Mouse (Mus musculus): Measurements from ENCODE around the gene Zgpat. TPM values are rescaled to one million over a fixed set of nuclear protein-coding genes. Genes with fewer than 3 reads are reported as not detected.

Zgpat gene
- polyA plus RNA-seq (2016; fragmentation: Nextera tagmentation; extraction: Ambion mirVana), result 61.6 and 69.7 TPM in 2 replicates

- Histone ChIP-seq H3K9ac (peak within 1 kb of the TSS; percentile 86), H3K27ac (peak within 1 kb of the TSS; percentile 87), H3K4me2 (replicated peaks) (peak within 1 kb of the TSS; percentile 98), H3K9me3 (no peaks in the 10 kb centered on the region), H3K4me1 (peaks cover 26% of the 10 kb centered on the region), H3K27me3 (no peaks in the 10 kb centered on the region), H3K36me3 (peaks cover 45% of the 10 kb centered on the region), H3K4me3 (peak within 1 kb of the TSS; percentile 92)
- WGBS, result under 1% methylated on average over 71 of the region's 71 CpGs
- peak; percentile 88 for ATAC-seq (ENCODE audit: insufficient number of reproducible peaks, insufficient read depth, low FRiP score, low TSS enrichment)
These were observed at the start of gene Zgpat, which contains the start of gene Arfrp1 for GRCm38 (mm10) chr2:181364860-181365596. Gene Zgpat, plus strand, starts transcription at chr2:181364928. Gene Arfrp1, minus strand, starts transcription at chr2:181365404.

- WGBS, result 6% methylated on average over 40 of the region's 40 CpGs
- peak within 1 kb of the TSS; percentile 65; the same call in 1 of the 2 replicates for H3K27ac ChIP-seq
- ATAC-seq (ENCODE audit: insufficient number of reproducible peaks, insufficient read depth, low FRiP score, low TSS enrichment), result peak; percentile 86
These were observed 45.3 kb upstream of the Zgpat start, which contains the start of gene Rtel1 for GRCm38 (mm10) chr2:181319248-181320102. Gene Rtel1, plus strand, starts transcription at chr2:181319739.

GRCm38 (mm10) chr2:181320103-181320499 lies 44.6 kb upstream of the Zgpat start:
- peak overlapping the region; percentile 76 for H3K4me2 ChIP-seq (replicated peaks)
- peaks cover 8% of the 10 kb centered on the region for H3K4me1 ChIP-seq
- ATAC-seq (ENCODE audit: insufficient number of reproducible peaks, insufficient read depth, low FRiP score, low TSS enrichment), result no peak
- peak overlapping the region; percentile 56 for H3K9ac ChIP-seq
- peak overlapping the region; percentile 67 for H3K4me3 ChIP-seq
- H3K36me3 ChIP-seq, result peaks cover 31% of the 10 kb centered on the region
- 0 out of 2 replicates have a peak overlapping the region, but pooled peaks have one; percentile 65 for H3K27ac ChIP-seq
- WGBS, result 14% methylated on average over 7 of the region's 7 CpGs
- H3K27me3 ChIP-seq, result peaks cover 4% of the 10 kb centered on the region
- no peaks in the 10 kb centered on the region for H3K9me3 ChIP-seq

More at GRCm38 (mm10) chr2:181319248-181320102, 45.3 kb upstream of the Zgpat start, which contains the start of gene Rtel1:
- Histone ChIP-seq H3K4me2 (replicated peaks) (peak within 1 kb of the TSS; percentile 76), H3K27me3 (peaks cover 11% of the 10 kb centered on the region), H3K4me1 (peaks cover 8% of the 10 kb centered on the region), H3K9ac (peak within 1 kb of the TSS; percentile 56), H3K36me3 (peaks cover 25% of the 10 kb centered on the region), H3K9me3 (no peaks in the 10 kb centered on the region), H3K4me3 (peak within 1 kb of the TSS; percentile 67)

GRCm38 (mm10) chr2:181322136-181322535 lies 42.6 kb upstream of the Zgpat start:
- WGBS, result 82% methylated on average over 5 of the region's 5 CpGs
- Histone ChIP-seq H3K4me2 (replicated peaks) (no peak overlapping the region), H3K36me3 (peaks cover 45% of the 10 kb centered on the region), H3K4me1 (peaks cover 8% of the 10 kb centered on the region), H3K9ac (no peak overlapping the region), H3K4me3 (no peak overlapping the region), H3K27me3 (no peaks in the 10 kb centered on the region), H3K27ac (no peak overlapping the region), H3K9me3 (no peaks in the 10 kb centered on the region)
- ATAC-seq (ENCODE audit: insufficient number of reproducible peaks, insufficient read depth, low FRiP score, low TSS enrichment), result no peak

GRCm38 (mm10) chr2:181326098-181326497 lies 38.6 kb upstream of the Zgpat start:
- WGBS, result 93% methylated on average over 2 of the region's 2 CpGs
- Histone ChIP-seq H3K27me3 (no peaks in the 10 kb centered on the region), H3K27ac (no peak overlapping the region), H3K9me3 (no peaks in the 10 kb centered on the region), H3K4me1 (no peaks in the 10 kb centered on the region), H3K4me2 (replicated peaks) (no peak overlapping the region), H3K4me3 (no peak overlapping the region), H3K9ac (no peak overlapping the region), H3K36me3 (peaks cover 68% of the 10 kb centered on the region)
- ATAC-seq (ENCODE audit: insufficient number of reproducible peaks, insufficient read depth, low FRiP score, low TSS enrichment), result no peak

GRCm38 (mm10) chr2:181332542-181332941 lies 32.2 kb upstream of the Zgpat start:
- Histone ChIP-seq H3K27me3 (no peaks in the 10 kb centered on the region), H3K9ac (no peak overlapping the region), H3K4me1 (no peaks in the 10 kb centered on the region), H3K4me2 (replicated peaks) (no peak overlapping the region), H3K4me3 (no peak overlapping the region), H3K27ac (no peak overlapping the region), H3K9me3 (no peaks in the 10 kb centered on the region), H3K36me3 (peaks cover 58% of the 10 kb centered on the region)
- ATAC-seq (ENCODE audit: insufficient number of reproducible peaks, insufficient read depth, low FRiP score, low TSS enrichment), result no peak

GRCm38 (mm10) chr2:181334023-181334422 lies 30.7 kb upstream of the Zgpat start:
- Histone ChIP-seq H3K4me3 (no peak overlapping the region), H3K9me3 (no peaks in the 10 kb centered on the region), H3K36me3 (peaks cover 55% of the 10 kb centered on the region), H3K27ac (no peak overlapping the region), H3K9ac (no peak overlapping the region), H3K27me3 (no peaks in the 10 kb centered on the region), H3K4me1 (no peaks in the 10 kb centered on the region), H3K4me2 (replicated peaks) (no peak overlapping the region)
- 55% methylated on average over 3 of the region's 3 CpGs for WGBS
- ATAC-seq (ENCODE audit: insufficient number of reproducible peaks, insufficient read depth, low FRiP score, low TSS enrichment), result no peak

GRCm38 (mm10) chr2:181340426-181340825 lies 24.3 kb upstream of the Zgpat start:
- Histone ChIP-seq H3K4me3 (no peak overlapping the region), H3K9ac (no peak overlapping the region), H3K4me1 (no peaks in the 10 kb centered on the region), H3K27ac (no peak overlapping the region), H3K36me3 (peaks cover 78% of the 10 kb centered on the region), H3K4me2 (replicated peaks) (no peak overlapping the region), H3K27me3 (no peaks in the 10 kb centered on the region), H3K9me3 (no peaks in the 10 kb centered on the region)
- 87% methylated on average over 4 of the region's 4 CpGs for WGBS
- ATAC-seq (ENCODE audit: insufficient number of reproducible peaks, insufficient read depth, low FRiP score, low TSS enrichment), result no peak

GRCm38 (mm10) chr2:181342766-181343165 lies 22.0 kb upstream of the Zgpat start:
- ATAC-seq (ENCODE audit: insufficient number of reproducible peaks, insufficient read depth, low FRiP score, low TSS enrichment), result no peak
- no peaks in the 10 kb centered on the region for H3K4me1 ChIP-seq
- H3K4me2 ChIP-seq (replicated peaks), result no peak overlapping the region
- H3K27me3 ChIP-seq, result no peaks in the 10 kb centered on the region
- H3K36me3 ChIP-seq, result peaks cover 79% of the 10 kb centered on the region
- WGBS, result 89% methylated on average over 6 of the region's 6 CpGs
- no peak overlapping the region for H3K4me3 ChIP-seq
- no peak overlapping the region for H3K27ac ChIP-seq
- no peaks in the 10 kb centered on the region for H3K9me3 ChIP-seq
- no peak overlapping the region for H3K9ac ChIP-seq

GRCm38 (mm10) chr2:181356780-181357179 lies 7.9 kb upstream of the Zgpat start:
- Histone ChIP-seq H3K4me2 (replicated peaks) (no peak overlapping the region), H3K27ac (no peak overlapping the region), H3K4me3 (no peak overlapping the region), H3K9me3 (no peaks in the 10 kb centered on the region), H3K27me3 (no peaks in the 10 kb centered on the region), H3K36me3 (peaks cover 89% of the 10 kb centered on the region), H3K9ac (no peak overlapping the region), H3K4me1 (no peaks in the 10 kb centered on the region)
- 83% methylated on average over 3 of the region's 3 CpGs for WGBS
- no peak for ATAC-seq (ENCODE audit: insufficient number of reproducible peaks, insufficient read depth, low FRiP score, low TSS enrichment)

GRCm38 (mm10) chr2:181363946-181364345 lies 782 bp upstream of the Zgpat start:
- no peak overlapping the region for H3K27ac ChIP-seq
- peak overlapping the region; percentile 92 for H3K4me3 ChIP-seq
- ATAC-seq (ENCODE audit: insufficient number of reproducible peaks, insufficient read depth, low FRiP score, low TSS enrichment), result no peak
- peaks cover 47% of the 10 kb centered on the region for H3K36me3 ChIP-seq
- H3K9ac ChIP-seq, result peak overlapping the region; percentile 86
- no peaks in the 10 kb centered on the region for H3K9me3 ChIP-seq
- H3K4me1 ChIP-seq, result peaks cover 26% of the 10 kb centered on the region
- no peaks in the 10 kb centered on the region for H3K27me3 ChIP-seq
- 80% methylated on average over 3 of the region's 3 CpGs for WGBS
- peak overlapping the region; percentile 98 for H3K4me2 ChIP-seq (replicated peaks)

All from embryonic facial prominence, embryonic 12.5 days (tissue).